Mouse (Mus musculus) bone marrow, adult 2 months (tissue): ENCODE results near the gene Rassf5.

Source experiments
- CTCF ChIP-seq: fragments of 200-500 bp; IDR thresholded peaks from 2 replicates; pipeline ENCODE4 v1.5.1; 2011; ENCODE audit warnings: low read length, control low read depth; ENCODE audit not compliant: control insufficient read depth, insufficient read depth
- POLR2A ChIP-seq: fragments of 200-500 bp; IDR thresholded peaks from 2 replicates; pipeline ENCODE4 v1.6.1; 2011; ENCODE audit warnings: low read depth, mild to moderate bottlenecking, control low read depth, low read length, borderline replicate concordance; ENCODE audit not compliant: control insufficient read depth

DNA sequence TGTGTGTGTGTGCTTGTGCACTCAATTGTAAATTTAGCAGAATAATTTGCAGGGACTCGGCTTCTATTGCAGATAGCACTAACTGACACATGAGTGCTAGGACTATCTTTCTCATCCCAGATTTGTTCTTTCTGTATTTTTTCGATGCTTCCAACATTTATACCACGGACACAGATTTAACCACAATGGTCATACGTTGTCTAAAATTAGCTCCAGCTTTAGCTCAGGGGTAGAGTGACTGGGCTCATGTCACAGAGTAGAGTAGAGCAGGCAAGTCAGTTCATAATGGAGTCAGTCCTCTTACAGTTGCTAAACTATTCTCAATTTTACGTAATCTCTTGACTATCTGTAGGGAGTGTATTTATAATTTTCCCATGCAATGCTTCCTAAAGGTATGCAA, 16.4 kb downstream of the Rassf5 start:
- TF ChIP-seq CTCF (no peak), POLR2A (no peak)
